Mouse (Mus musculus): ENCODE measurements around the gene Olfr945. TPM values are rescaled to one million over a fixed set of nuclear protein-coding genes. Genes with fewer than 3 reads are reported as not detected.

The Olfr945 gene
- polyA plus RNA-seq (2012; rRNA removed) = not detected in 2 replicates

- Histone ChIP-seq H3K4me1 (ENCODE audit: control insufficient read depth, insufficient read depth, insufficient read length, low read length) (no peaks in the 10 kb centered on the region), H3K27ac (ENCODE audit: insufficient read depth, low read depth, low read length) (no peak within 1 kb of the TSS), H3K4me3 (ENCODE audit: low read depth, low read length) (no peak within 1 kb of the TSS), H3K27me3 (ENCODE audit: control insufficient read depth, insufficient read depth, low read length) (no peaks in the 10 kb centered on the region), H3K36me3 (ENCODE audit: control insufficient read depth, insufficient read depth, low read length) (no peaks in the 10 kb centered on the region)
- TF ChIP-seq POLR2A (IDR thresholded peaks at IDR 0.05; ENCODE audit: low read depth, low read length) = no peak
- WGBS = 83% methylated on average over 3 of the region's 3 CpGs
Measured at GRCm38 (mm10) chr9:39276718-39277117, at the start of gene Olfr945. Gene Olfr945 (minus strand): TSS chr9:39276818.

- TF ChIP-seq CTCF (IDR thresholded peaks at IDR 0.05; ENCODE audit: extremely low read depth, insufficient read length, insufficient replicate concordance, low read depth, low read length) = no peak
- TF ChIP-seq POLR2A (IDR thresholded peaks at IDR 0.05; ENCODE audit: low read depth, low read length) = no peak
- no peak within 1 kb of the TSS for H3K27ac ChIP-seq (ENCODE audit: insufficient read depth, low read depth, low read length)
- H3K4me1 ChIP-seq (ENCODE audit: control insufficient read depth, insufficient read depth, insufficient read length, low read length) = no peaks in the 10 kb centered on the region
- H3K27me3 ChIP-seq (ENCODE audit: control insufficient read depth, insufficient read depth, low read length) = no peaks in the 10 kb centered on the region
- no peaks in the 10 kb centered on the region for H3K36me3 ChIP-seq (ENCODE audit: control insufficient read depth, insufficient read depth, low read length)
- H3K4me3 ChIP-seq (ENCODE audit: low read depth, low read length) = no peak within 1 kb of the TSS
Measured at GRCm38 (mm10) chr9:39325945-39326344, 49.3 kb upstream of the Olfr945 start, which contains the start of gene Olfr948. Gene Olfr948 (minus strand): TSS chr9:39326045.

GRCm38 (mm10) chr9:39287136-39287535, 10.5 kb upstream of the Olfr945 start:
- H3K27me3 ChIP-seq (ENCODE audit: control insufficient read depth, insufficient read depth, low read length) = no peaks in the 10 kb centered on the region
- H3K4me1 ChIP-seq (ENCODE audit: control insufficient read depth, insufficient read depth, insufficient read length, low read length) = no peaks in the 10 kb centered on the region
- TF ChIP-seq POLR2A (IDR thresholded peaks at IDR 0.05; ENCODE audit: low read depth, low read length) = no peak
- TF ChIP-seq CTCF (IDR thresholded peaks at IDR 0.05; ENCODE audit: extremely low read depth, insufficient read length, insufficient replicate concordance, low read depth, low read length) = no peak
- 29% methylated on average over 2 of the region's 2 CpGs for WGBS
- no peak overlapping the region for H3K27ac ChIP-seq (ENCODE audit: insufficient read depth, low read depth, low read length)
- H3K36me3 ChIP-seq (ENCODE audit: control insufficient read depth, insufficient read depth, low read length) = no peaks in the 10 kb centered on the region
- H3K4me3 ChIP-seq (ENCODE audit: low read depth, low read length) = no peak overlapping the region

GRCm38 (mm10) chr9:39249894-39250293, 26.7 kb downstream of the Olfr945 start, which contains the start of gene Olfr1537:
Gene Olfr1537 (minus strand): TSS chr9:39249994.
- 89% methylated on average over 1 of the region's 1 CpGs for WGBS
- no peaks in the 10 kb centered on the region for H3K27me3 ChIP-seq (ENCODE audit: control insufficient read depth, insufficient read depth, low read length)
- H3K27ac ChIP-seq (ENCODE audit: insufficient read depth, low read depth, low read length) = no peak within 1 kb of the TSS
- H3K4me1 ChIP-seq (ENCODE audit: control insufficient read depth, insufficient read depth, insufficient read length, low read length) = no peaks in the 10 kb centered on the region
- H3K36me3 ChIP-seq (ENCODE audit: control insufficient read depth, insufficient read depth, low read length) = no peaks in the 10 kb centered on the region
- no peak within 1 kb of the TSS for H3K4me3 ChIP-seq (ENCODE audit: low read depth, low read length)
- TF ChIP-seq POLR2A (IDR thresholded peaks at IDR 0.05; ENCODE audit: low read depth, low read length) = no peak

Other genes starting within 250 kb of the Olfr945 start
- gene Olfr937, start 211.9 kb downstream of the Olfr945 start, polyA plus RNA-seq (2012; rRNA removed) = not detected in 2 replicates
- not detected in 2 replicates for gene Olfr938, start 197.9 kb downstream of the Olfr945 start, polyA plus RNA-seq (2012; rRNA removed)
- not detected in 2 replicates for gene Olfr27, start 148.7 kb downstream of the Olfr945 start, polyA plus RNA-seq (2012; rRNA removed)
- gene Olfr943, start 110.5 kb downstream of the Olfr945 start, polyA plus RNA-seq (2012; rRNA removed) = not detected in 2 replicates
- gene Olfr944, start 74.9 kb downstream of the Olfr945 start, polyA plus RNA-seq (2012; rRNA removed) = not detected in 2 replicates
- gene Olfr1537, start 26.8 kb downstream of the Olfr945 start, polyA plus RNA-seq (2012; rRNA removed) = not detected in 2 replicates
- not detected in 2 replicates for gene Olfr948, start 49.2 kb upstream of the Olfr945 start, polyA plus RNA-seq (2012; rRNA removed)
- gene Olfr951, start 110.6 kb upstream of the Olfr945 start, polyA plus RNA-seq (2012; rRNA removed) = not detected in 2 replicates
- not detected in 2 replicates for gene Olfr952, start 150.3 kb upstream of the Olfr945 start, polyA plus RNA-seq (2012; rRNA removed)
- gene Olfr954, start 179.9 kb upstream of the Olfr945 start, polyA plus RNA-seq (2012; rRNA removed) = not detected in 2 replicates
- gene Olfr955, start 195.1 kb upstream of the Olfr945 start, polyA plus RNA-seq (2012; rRNA removed) = not detected in 2 replicates
- not detected in 2 replicates for gene Olfr44, start 217.2 kb upstream of the Olfr945 start, polyA plus RNA-seq (2012; rRNA removed)
- gene Olfr957, start 239.0 kb upstream of the Olfr945 start, polyA plus RNA-seq (2012; rRNA removed) = not detected in 2 replicates